Mouse (Mus musculus) midbrain, postnatal 0 days (tissue): ENCODE data around the gene Zfp3. TPM values are rescaled to one million over a fixed set of nuclear protein-coding genes. Genes with fewer than 3 reads are reported as not detected.
"Not testable (repeated sequence)": the region's sequence is repeated elsewhere in the genome, so short reads cannot be mapped to it uniquely, and the experiment has no call there.

Experiments
- ATAC-seq: fragments of 200-750 bp; cut with Nextera tagmentation; 2 replicates; pipeline ENCODE4 v1.8.0; 2017; ENCODE audit warnings: moderate number of reproducible peaks, mild to moderate bottlenecking, moderate TSS enrichment, moderate library complexity; ENCODE audit not compliant: low FRiP score
- DNase-seq: peaks from one replicate; pipeline ENCODE4 v3.0.0-alpha.2; 2015; ENCODE audit warnings: low spot score
- H3K27ac ChIP-seq: fragments of 300-500 bp; sonication (generic); 2 replicates; pipeline ENCODE4 v1.5.1; 2014; ENCODE audit warnings: low read depth, mild to moderate bottlenecking, low read length, mixed read lengths
- H3K27me3 ChIP-seq: fragments of 300-500 bp; sonication (generic); 2 replicates; pipeline ENCODE4 v1.6.1; 2014; ENCODE audit warnings: low read length, control low read depth, mixed read lengths; ENCODE audit not compliant: insufficient read depth
- H3K36me3 ChIP-seq: fragments of 300-500 bp; sonication (generic); 2 replicates; pipeline ENCODE4 v1.6.1; 2014; ENCODE audit warnings: low read length, control low read depth, mixed read lengths; ENCODE audit not compliant: insufficient read depth
- H3K4me1 ChIP-seq: fragments of 300-500 bp; sonication (generic); 2 replicates; pipeline ENCODE4 v1.6.1; 2014; ENCODE audit warnings: mild to moderate bottlenecking, control low read depth, antibody characterized with exemption, low read length, mixed read lengths; ENCODE audit not compliant: insufficient read depth
- H3K4me2 ChIP-seq: fragments of 300-500 bp; sonication (generic); 2 replicates; pipeline ENCODE4 v1.6.1; 2014; ENCODE audit warnings: low read depth, mild to moderate bottlenecking, low read length, mixed read lengths; ENCODE audit not compliant: poor library complexity, severe bottlenecking
- H3K4me3 ChIP-seq: fragments of 300-500 bp; sonication (generic); 2 replicates; pipeline ENCODE4 v1.5.1; 2014; ENCODE audit warnings: low read depth, mild to moderate bottlenecking, low read length, moderate library complexity
- H3K9ac ChIP-seq: fragments of 300-500 bp; sonication (generic); replicated peaks from 2 replicates; pipeline ENCODE4 v1.6.1; 2014; ENCODE audit warnings: mild to moderate bottlenecking, low read length, moderate library complexity, mixed read lengths; ENCODE audit not compliant: poor library complexity, severe bottlenecking
- H3K9me3 ChIP-seq: fragments of 300-500 bp; sonication (generic); 2 replicates; pipeline ENCODE4 v1.6.1; 2016; ENCODE audit warnings: low read length, control low read depth
- CTCF ChIP-seq: IDR thresholded peaks from 2 replicates; pipeline ENCODE4 v1.5.1; 2016; ENCODE audit warnings: antibody characterized with exemption, mild to moderate bottlenecking
- WGBS: fragments of 180-500 bp; shearing (Covaris S2); extraction: QIAGEN DNeasy Blood & Tissue Kit; methylation state at CpG from one replicate; pipeline ENCODE4 v1.1.7; 2014; 5-methylcytosine and 5-hydroxymethylcytosine counted together
- polyA plus RNA-seq: library from polyadenylated mRNA; unstranded; fragments of >200 nt; fragmentation: Nextera tagmentation; extraction: Ambion mirVana; gene quantifications from 2 replicates; pipeline ENCODE4 v1.2.1, GENCODE M21; 2015
- total RNA-seq: library from RNA; depleted of rRNA; stranded (reverse); fragments of >200 nt; gene quantifications from 2 replicates; pipeline ENCODE4 v1.2.3, GENCODE M21; 2014

The Zfp3 gene
- total and polyA plus RNA-seq, 2 experiments from 2014 or later: 8.7 to 9.7 TPM

DNA sequence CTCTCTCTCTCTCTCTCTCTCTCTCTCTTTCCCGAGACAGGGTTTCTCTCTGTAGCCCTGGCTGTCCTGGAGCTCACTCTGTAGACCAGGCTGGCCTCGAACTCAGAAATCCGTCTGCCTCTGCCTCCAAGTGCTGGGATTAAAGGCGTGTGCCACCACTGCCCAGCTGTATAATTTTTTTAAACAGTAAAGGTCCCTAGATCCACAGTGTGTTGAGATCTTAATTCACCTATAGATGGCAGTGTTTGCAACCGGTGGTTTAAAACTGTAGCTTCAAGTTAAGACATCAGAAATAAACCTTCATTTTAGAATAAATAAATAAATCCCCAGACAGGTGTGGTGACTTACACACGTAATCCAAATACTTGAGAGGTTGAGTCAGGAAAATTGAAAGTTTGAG is 14.0 kb downstream of the Zfp3 start:
- H3K27me3 ChIP-seq, H3K4me2 ChIP-seq, H3K4me3 ChIP-seq, H3K9ac ChIP-seq, H3K9me3 ChIP-seq, H3K4me1 ChIP-seq, ATAC-seq, H3K27ac ChIP-seq: not testable (repeated sequence)
- H3K36me3 ChIP-seq: peaks cover 13% of the 10 kb centered on the region
- peak; percentile 60 for DNase-seq
- 27% methylated on average over 6 of the region's 6 CpGs for WGBS
- TF ChIP-seq CTCF: peak; percentile 76

GRCm38 (mm10) chr11:70785908-70786307 is 21.9 kb downstream of the Zfp3 start:
- no peak for TF ChIP-seq CTCF
- no peak for DNase-seq
- Histone ChIP-seq H3K27me3 (no peaks in the 10 kb centered on the region), H3K9ac (no peak overlapping the region), H3K4me2 (no peak overlapping the region), H3K27ac (no peak overlapping the region), H3K36me3 (no peaks in the 10 kb centered on the region), H3K4me3 (no peak overlapping the region), H3K9me3 (no peaks in the 10 kb centered on the region), H3K4me1 (no peaks in the 10 kb centered on the region)
- ATAC-seq: no peak
- WGBS: 77% methylated on average over 2 of the region's 2 CpGs

DNA sequence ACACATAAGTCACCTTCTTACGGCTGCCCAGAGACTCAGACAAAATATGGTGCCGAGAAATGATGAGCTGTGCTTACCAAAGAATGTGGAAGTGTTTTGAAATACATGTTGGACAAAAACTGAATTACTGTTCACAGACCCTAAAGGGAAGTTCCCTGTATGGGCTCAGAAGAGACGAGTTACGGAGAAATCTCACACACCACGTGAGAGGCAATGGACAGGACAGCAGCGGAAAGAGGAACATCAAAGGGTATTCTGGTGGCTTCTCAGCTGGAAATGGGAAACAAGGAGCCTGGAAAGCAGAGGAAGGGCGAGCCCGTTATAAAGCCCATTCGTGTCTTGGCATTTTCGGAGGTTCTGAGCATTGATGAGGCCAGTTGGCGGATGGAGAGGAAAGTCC is 23.0 kb downstream of the Zfp3 start:
- H3K27me3 ChIP-seq: no peaks in the 10 kb centered on the region
- no peak overlapping the region for H3K4me3 ChIP-seq
- H3K4me1 ChIP-seq: no peaks in the 10 kb centered on the region
- no peak for ATAC-seq
- no peak for DNase-seq
- no peaks in the 10 kb centered on the region for H3K36me3 ChIP-seq
- WGBS: 72% methylated on average over 11 of the region's 11 CpGs
- H3K9ac ChIP-seq: no peak overlapping the region
- no peak for TF ChIP-seq CTCF
- H3K27ac ChIP-seq: no peak overlapping the region
- no peak overlapping the region for H3K4me2 ChIP-seq
- H3K9me3 ChIP-seq: no peaks in the 10 kb centered on the region

DNA sequence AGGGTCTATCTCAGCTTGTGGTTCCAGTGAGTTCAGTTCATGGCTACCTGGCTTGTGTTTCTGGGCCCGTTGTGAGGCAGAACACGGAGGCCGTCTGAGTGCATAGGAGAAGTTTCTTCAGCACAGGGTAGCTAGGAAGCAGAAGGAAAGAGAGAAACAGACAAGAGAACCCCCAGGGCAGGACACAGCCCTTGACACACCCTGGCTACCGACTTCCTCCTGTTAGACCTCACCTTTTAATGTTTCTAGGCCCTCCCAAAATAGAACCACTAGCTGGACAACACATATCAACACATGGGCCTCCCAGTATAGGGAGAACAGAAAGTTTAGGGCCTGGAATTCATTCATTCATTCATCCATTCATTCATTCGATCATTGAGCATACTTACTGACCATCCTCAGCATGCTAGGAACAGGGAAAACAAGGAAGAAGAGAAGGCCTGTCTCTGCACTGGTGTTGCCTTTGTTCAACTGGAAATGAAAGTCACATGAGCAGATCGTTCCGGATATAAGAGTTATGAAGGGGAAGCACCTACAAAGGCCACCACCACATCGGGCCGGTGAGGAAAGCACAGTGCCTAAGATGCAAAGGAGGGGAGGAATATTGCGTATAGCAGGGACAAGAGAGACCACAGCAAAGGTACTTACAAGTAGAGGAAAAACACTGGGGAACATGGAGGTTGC is 25.1 kb downstream of the Zfp3 start:
- Histone ChIP-seq H3K4me3 (no peak overlapping the region), H3K4me1 (no peaks in the 10 kb centered on the region), H3K27ac (no peak overlapping the region), H3K9ac (no peak overlapping the region), H3K27me3 (no peaks in the 10 kb centered on the region), H3K36me3 (no peaks in the 10 kb centered on the region), H3K9me3 (no peaks in the 10 kb centered on the region), H3K4me2 (no peak overlapping the region)
- ATAC-seq (no peak), DNase-seq (no peak)
- TF ChIP-seq CTCF: no peak
- 90% methylated on average over 10 of the region's 10 CpGs for WGBS

DNA sequence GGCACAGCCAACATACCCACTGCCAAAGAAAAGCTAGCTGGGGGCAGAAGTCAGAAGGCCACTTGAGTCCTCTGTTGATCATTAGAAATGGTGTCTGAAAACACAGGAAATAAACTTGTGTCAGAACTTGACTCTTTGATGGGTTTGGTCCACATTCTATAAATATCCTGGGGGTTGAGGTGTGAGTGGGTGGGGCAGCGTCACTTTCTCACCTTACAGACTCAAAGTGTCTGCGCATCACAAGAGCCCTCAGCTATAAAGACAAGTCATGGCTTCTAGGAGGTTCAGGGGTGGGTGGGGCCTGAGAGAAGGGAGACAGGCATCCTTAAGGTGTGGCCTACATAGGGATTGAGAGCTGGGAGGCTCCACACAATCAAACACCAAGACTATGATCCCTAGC is 26.4 kb downstream of the Zfp3 start:
- ATAC-seq (no peak), DNase-seq (no peak)
- 88% methylated on average over 2 of the region's 2 CpGs for WGBS
- H3K36me3 ChIP-seq: no peaks in the 10 kb centered on the region
- H3K4me3 ChIP-seq: no peak overlapping the region
- no peak overlapping the region for H3K4me2 ChIP-seq
- no peaks in the 10 kb centered on the region for H3K27me3 ChIP-seq
- no peak overlapping the region for H3K9ac ChIP-seq
- no peak for TF ChIP-seq CTCF
- H3K9me3 ChIP-seq: no peaks in the 10 kb centered on the region
- no peaks in the 10 kb centered on the region for H3K4me1 ChIP-seq
- no peak overlapping the region for H3K27ac ChIP-seq

DNA sequence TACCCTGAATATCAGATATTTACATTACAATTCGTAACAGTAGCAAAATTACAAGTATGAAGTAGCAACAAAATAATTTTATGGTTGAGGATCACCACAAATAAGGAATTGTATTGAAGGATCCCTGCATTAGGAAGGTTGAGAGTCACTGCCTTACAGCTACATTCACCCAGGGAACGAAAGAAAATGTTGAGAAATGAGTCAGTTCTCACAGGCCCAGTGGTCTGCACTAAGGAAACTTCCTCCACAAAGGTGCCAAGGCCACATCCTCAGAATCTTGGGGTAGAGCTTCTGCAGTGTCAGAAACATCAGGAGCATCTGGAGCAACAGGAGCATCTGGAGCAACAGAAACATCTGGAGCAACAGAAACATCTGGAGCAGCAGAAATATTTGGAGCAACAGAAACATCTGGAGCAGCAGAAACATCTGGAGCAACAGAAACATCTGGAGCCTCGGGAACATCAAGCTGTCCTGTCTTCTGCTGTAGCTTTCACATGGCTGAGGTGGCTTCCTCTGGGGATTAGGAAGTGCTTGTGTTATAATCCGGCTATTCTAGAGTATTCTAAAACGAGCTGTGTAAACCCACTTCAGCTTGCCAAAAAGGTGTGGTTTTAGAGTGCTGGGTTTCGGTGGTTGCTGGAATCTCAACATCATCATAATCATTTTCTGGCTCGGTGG is 27.0 kb downstream of the Zfp3 start:
- Histone ChIP-seq H3K4me2 (no peak overlapping the region), H3K27me3 (no peaks in the 10 kb centered on the region), H3K4me1 (no peaks in the 10 kb centered on the region), H3K27ac (no peak overlapping the region), H3K4me3 (no peak overlapping the region), H3K9ac (no peak overlapping the region), H3K36me3 (no peaks in the 10 kb centered on the region), H3K9me3 (no peaks in the 10 kb centered on the region)
- WGBS: 74% methylated on average over 7 of the region's 7 CpGs
- ATAC-seq (no peak), DNase-seq (no peak)
- no peak for TF ChIP-seq CTCF
